Mouse (Mus musculus) embryonic facial prominence, embryonic 13.5 days (tissue): ENCODE measurements around the gene Gm17662. TPM values are rescaled to one million over a fixed set of nuclear protein-coding genes. Genes with fewer than 3 reads are reported as not detected.

ENCODE experiments used
- ATAC-seq: fragments of 200-750 bp; cut with Nextera tagmentation; 2 replicates; pipeline ENCODE4 v1.8.0; 2017; ENCODE audit warnings: low read depth; ENCODE audit not compliant: insufficient number of reproducible peaks, insufficient read depth, low FRiP score, low TSS enrichment
- H3K27ac ChIP-seq: fragments of 300-500 bp; sonication (generic); 2 replicates; pipeline ENCODE4 v1.5.1; 2015; ENCODE audit warnings: moderate library complexity, mild to moderate bottlenecking, inconsistent platforms
- H3K27me3 ChIP-seq: fragments of 300-500 bp; sonication (generic); 2 replicates; pipeline ENCODE4 v1.6.1; 2015; ENCODE audit warnings: mild to moderate bottlenecking, inconsistent platforms
- H3K36me3 ChIP-seq: fragments of 300-500 bp; sonication (generic); 2 replicates; pipeline ENCODE4 v1.6.1; 2015; ENCODE audit warnings: mild to moderate bottlenecking, inconsistent platforms
- H3K4me1 ChIP-seq: fragments of 300-500 bp; sonication (generic); 2 replicates; pipeline ENCODE4 v1.6.1; 2015; ENCODE audit warnings: inconsistent platforms
- H3K4me2 ChIP-seq: fragments of 300-500 bp; sonication (generic); 2 replicates; pipeline ENCODE4 v1.6.1; 2015; ENCODE audit warnings: moderate library complexity, mild to moderate bottlenecking, inconsistent platforms
- H3K4me3 ChIP-seq: fragments of 300-500 bp; sonication (generic); 2 replicates; pipeline ENCODE4 v1.5.1; 2015; ENCODE audit warnings: mild to moderate bottlenecking, inconsistent platforms
- H3K9ac ChIP-seq: fragments of 300-500 bp; sonication (generic); 2 replicates; pipeline ENCODE4 v1.6.1; 2015; ENCODE audit warnings: mild to moderate bottlenecking, inconsistent platforms
- H3K9me3 ChIP-seq: fragments of 300-500 bp; sonication (generic); 2 replicates; pipeline ENCODE4 v1.6.1; 2016; ENCODE audit warnings: inconsistent platforms
- WGBS: fragments of 180-500 bp; shearing (Covaris S2); methylation state at CpG from one replicate; pipeline ENCODE4 v1.1.7; 2015; ENCODE audit warnings: mixed read lengths; 5-methylcytosine and 5-hydroxymethylcytosine counted together
- polyA plus RNA-seq: library from polyadenylated mRNA; unstranded; fragments of >200 nt; fragmentation: Nextera tagmentation; extraction: Ambion mirVana; gene quantifications from 2 replicates; pipeline ENCODE4 v1.2.1, GENCODE M21; 2015

Gm17662 gene
- polyA plus RNA-seq, 1 experiment from 2014 or later: not detected

- H3K4me2 ChIP-seq: no peak overlapping the region
- H3K27ac ChIP-seq: no peak overlapping the region
- no peaks in the 10 kb centered on the region for H3K4me1 ChIP-seq
- ATAC-seq: no peak
- no peaks in the 10 kb centered on the region for H3K36me3 ChIP-seq
- 78% methylated on average over 9 of the region's 9 CpGs for WGBS
- no peak overlapping the region for H3K9ac ChIP-seq
- H3K4me3 ChIP-seq: no peak overlapping the region
- peaks cover 24% of the 10 kb centered on the region for H3K27me3 ChIP-seq
- H3K9me3 ChIP-seq: no peaks in the 10 kb centered on the region
Measured at GRCm38 (mm10) chr4:104888499-104889262, 31.6 kb downstream of the Gm17662 start.

- 82% methylated on average over 7 of the region's 7 CpGs for WGBS
- H3K4me1 ChIP-seq: no peaks in the 10 kb centered on the region
- no peaks in the 10 kb centered on the region for H3K36me3 ChIP-seq
- H3K4me2 ChIP-seq: no peak overlapping the region
- H3K9ac ChIP-seq: no peak overlapping the region
- H3K27ac ChIP-seq: no peak overlapping the region
- H3K9me3 ChIP-seq: no peaks in the 10 kb centered on the region
- H3K4me3 ChIP-seq: no peak overlapping the region
- H3K27me3 ChIP-seq: peaks cover 24% of the 10 kb centered on the region
- ATAC-seq: no peak
Measured at GRCm38 (mm10) chr4:104891708-104892107, 34.6 kb downstream of the Gm17662 start.

- Histone ChIP-seq H3K9me3 (no peaks in the 10 kb centered on the region), H3K27me3 (peaks cover 22% of the 10 kb centered on the region), H3K4me3 (no peak overlapping the region), H3K36me3 (no peaks in the 10 kb centered on the region), H3K27ac (no peak overlapping the region), H3K9ac (no peak overlapping the region), H3K4me1 (no peaks in the 10 kb centered on the region), H3K4me2 (no peak overlapping the region)
- 72% methylated on average over 5 of the region's 5 CpGs for WGBS
- ATAC-seq: no peak
Measured at GRCm38 (mm10) chr4:104893588-104893987, 36.5 kb downstream of the Gm17662 start.

- 0 out of 2 replicates have a peak, but pooled peaks cover under 1% of the 10 kb centered on the region for H3K4me1 ChIP-seq
- no peak for ATAC-seq
- 55% methylated on average over 13 of the region's 13 CpGs for WGBS
Measured at GRCm38 (mm10) chr4:104894004-104894734, 37.0 kb downstream of the Gm17662 start.

GRCm38 (mm10) chr4:104902836-104903235 lies 45.7 kb downstream of the Gm17662 start:
- 0 out of 2 replicates have a peak, but pooled peaks cover 8% of the 10 kb centered on the region for H3K4me1 ChIP-seq
- H3K4me2 ChIP-seq: no peak overlapping the region
- H3K27me3 ChIP-seq: no peaks in the 10 kb centered on the region
- no peak overlapping the region for H3K4me3 ChIP-seq
- 78% methylated on average over 2 of the region's 2 CpGs for WGBS
- no peak overlapping the region for H3K9ac ChIP-seq
- no peak for ATAC-seq
- H3K27ac ChIP-seq: no peak overlapping the region
- no peaks in the 10 kb centered on the region for H3K36me3 ChIP-seq
- no peaks in the 10 kb centered on the region for H3K9me3 ChIP-seq

More at GRCm38 (mm10) chr4:104894004-104894734, 37.0 kb downstream of the Gm17662 start:
- Histone ChIP-seq H3K4me2 (no peak overlapping the region), H3K36me3 (no peaks in the 10 kb centered on the region), H3K9me3 (no peaks in the 10 kb centered on the region), H3K27me3 (peaks cover 22% of the 10 kb centered on the region), H3K4me3 (no peak overlapping the region), H3K27ac (no peak overlapping the region), H3K9ac (no peak overlapping the region)

GRCm38 (mm10) chr4:104905049-104905448 lies 47.9 kb downstream of the Gm17662 start:
- 83% methylated on average over 6 of the region's 6 CpGs for WGBS

More at GRCm38 (mm10) chr4:104905049-104905448, 47.9 kb downstream of the Gm17662 start:
- H3K4me3 ChIP-seq: no peak overlapping the region
- H3K9ac ChIP-seq: no peak overlapping the region
- no peak overlapping the region for H3K27ac ChIP-seq
- H3K4me1 ChIP-seq: no peaks in the 10 kb centered on the region
- ATAC-seq: no peak
- no peaks in the 10 kb centered on the region for H3K9me3 ChIP-seq
- H3K36me3 ChIP-seq: no peaks in the 10 kb centered on the region
- H3K4me2 ChIP-seq: no peak overlapping the region
- H3K27me3 ChIP-seq: no peaks in the 10 kb centered on the region

Other genes with a start within 250 kb of the Gm17662 start
- gene C8b, start 91.0 kb upstream of the Gm17662 start, polyA plus RNA-seq: 0.69 TPM in 1 of 2 replicates, not detected in the other
- 0.17 TPM in 1 of 2 replicates, not detected in the other for gene C8a, start 19.1 kb downstream of the Gm17662 start, polyA plus RNA-seq
- 0.21 and 0.29 TPM in 2 replicates for gene Fyb2, start 56.1 kb downstream of the Gm17662 start, polyA plus RNA-seq